12 mouse cellular contexts compared by ENCODE assay signal in genomic region chr2:166662595-166663160, GRCm38 (mm10). TPM values are rescaled to one million over a fixed set of nuclear protein-coding genes. Genes with fewer than 3 reads are reported as not detected.
DNase-seq lines count a peak whose midpoint lies in the region; ATAC-seq lines count a peak whose summit lies in the region.
"Had no signal": no experiment of that assay in that cellular context is flagged by ENCODE, and none has a peak within 500 bp of the region (broad histone marks: within the 10 kb centered on the region; RNA-seq: fewer than 3 reads in every experiment).

No protein-coding gene starts in this region.

- H3K4me2 ChIP-seq in neural tube, embryonic 11.5 days (ENCODE audit: low read depth) = no peak overlapping the region
- H3K4me2 ChIP-seq in forebrain, embryonic 15.5 days (replicated peaks) = no peak overlapping the region
- no peak overlapping the region for H3K4me2 ChIP-seq in limb, embryonic 13.5 days (replicated peaks)
- H3K4me2 ChIP-seq in neural tube, embryonic 15.5 days = no peak overlapping the region
- H3K4me2 ChIP-seq: heart, embryonic 15.5 days; limb, embryonic 15.5 days; stomach, embryonic 15.5 days had no signal

- DNase-seq in neural tube, embryonic 11.5 days (ENCODE audit: low spot score) = no peak
- no peak for DNase-seq in neural tube, embryonic 10.5 days (ENCODE audit: extremely low spot score, low spot score)
- no peak for DNase-seq in urinary bladder, adult 2 months (ENCODE audit: low spot score)
- no peak for DNase-seq in adrenal gland, adult (ENCODE audit: inconsistent age in 2 of 2, low spot score in 1 of 2)
- DNase-seq: kidney, postnatal 10 days had no signal

- WGBS in neural tube, embryonic 11.5 days = 70% methylated on average over 6 of the region's 6 CpGs
- 59% methylated on average over 6 of the region's 6 CpGs for WGBS in forebrain, embryonic 15.5 days
- WGBS in limb, embryonic 13.5 days = 77% methylated on average over 6 of the region's 6 CpGs
- whole genome bisulfite sequencing in neural tube, embryonic 15.5 days = 63% methylated on average over 6 of the region's 6 CpGs

- H3K27ac ChIP-seq in neural tube, embryonic 11.5 days (ENCODE audit: low read depth, low read length) = peak overlapping the region; percentile 34; the same call in 1 of the 2 replicates
- peak overlapping the region; percentile 62 for H3K27ac ChIP-seq in forebrain, embryonic 15.5 days (replicated peaks)
- H3K27ac ChIP-seq in limb, embryonic 13.5 days = peak overlapping the region; percentile 28; the same call in 1 of the 2 replicates
- peak overlapping the region; percentile 68 for H3K27ac ChIP-seq in neural tube, embryonic 15.5 days (replicated peaks)
- H3K27ac ChIP-seq: heart, embryonic 15.5 days; macrophage; stomach, embryonic 15.5 days had no signal

- no peaks in the 10 kb centered on the region for H3K9me3 ChIP-seq in neural tube, embryonic 11.5 days (ENCODE audit: control insufficient read depth, low read length)
- no peaks in the 10 kb centered on the region for H3K9me3 ChIP-seq in forebrain, embryonic 15.5 days
- H3K9me3 ChIP-seq in limb, embryonic 13.5 days = no peaks in the 10 kb centered on the region
- no peaks in the 10 kb centered on the region for H3K9me3 ChIP-seq in neural tube, embryonic 15.5 days (replicated peaks)
- H3K9me3 ChIP-seq: heart, embryonic 15.5 days; limb, embryonic 15.5 days; stomach, embryonic 15.5 days had no signal

- H3K9ac ChIP-seq in neural tube, embryonic 11.5 days (ENCODE audit: low read length) = no peak overlapping the region
- H3K9ac ChIP-seq in forebrain, embryonic 15.5 days (replicated peaks) = no peak overlapping the region
- H3K9ac ChIP-seq in limb, embryonic 13.5 days = no peak overlapping the region
- H3K9ac ChIP-seq in neural tube, embryonic 15.5 days (replicated peaks) = no peak overlapping the region
- H3K9ac ChIP-seq: heart, embryonic 15.5 days; limb, embryonic 15.5 days; stomach, embryonic 15.5 days had no signal

- H3K36me3 ChIP-seq in neural tube, embryonic 11.5 days (ENCODE audit: control insufficient read depth, insufficient read depth, low read length) = no peaks in the 10 kb centered on the region
- H3K36me3 ChIP-seq in forebrain, embryonic 15.5 days = no peaks in the 10 kb centered on the region
- H3K36me3 ChIP-seq in limb, embryonic 13.5 days = no peaks in the 10 kb centered on the region
- H3K36me3 ChIP-seq in neural tube, embryonic 15.5 days = no peaks in the 10 kb centered on the region
- H3K36me3 ChIP-seq: heart, embryonic 15.5 days; limb, embryonic 15.5 days; stomach, embryonic 15.5 days had no signal

- H3K4me3 ChIP-seq in neural tube, embryonic 11.5 days (ENCODE audit: low read depth, low read length) = no peak overlapping the region
- H3K4me3 ChIP-seq in forebrain, embryonic 15.5 days = no peak overlapping the region
- no peak overlapping the region for H3K4me3 ChIP-seq in limb, embryonic 13.5 days
- H3K4me3 ChIP-seq in neural tube, embryonic 15.5 days (replicated peaks) = no peak overlapping the region
- H3K4me3 ChIP-seq: heart, embryonic 15.5 days; limb, embryonic 15.5 days; stomach, embryonic 15.5 days had no signal

- peaks cover 34% of the 10 kb centered on the region for H3K4me1 ChIP-seq in neural tube, embryonic 11.5 days (ENCODE audit: control insufficient read depth, insufficient read depth, low read length)
- peaks cover 44% of the 10 kb centered on the region for H3K4me1 ChIP-seq in forebrain, embryonic 15.5 days
- peaks cover 44% of the 10 kb centered on the region for H3K4me1 ChIP-seq in limb, embryonic 13.5 days
- H3K4me1 ChIP-seq in neural tube, embryonic 15.5 days = peaks cover 53% of the 10 kb centered on the region

- ATAC-seq in neural tube, embryonic 11.5 days (ENCODE audit: insufficient read depth, low FRiP score, low TSS enrichment) = no peak
- no peak for ATAC-seq in forebrain, embryonic 15.5 days (replicated peaks)
- ATAC-seq in limb, embryonic 13.5 days (ENCODE audit: low FRiP score, low read depth) = no peak
- peak; percentile 21; the same call in 1 of the 2 replicates for ATAC-seq in neural tube, embryonic 15.5 days (ENCODE audit: low FRiP score)

- no peaks in the 10 kb centered on the region for H3K27me3 ChIP-seq in neural tube, embryonic 11.5 days (ENCODE audit: control insufficient read depth, insufficient read depth, low read length)
- H3K27me3 ChIP-seq in forebrain, embryonic 15.5 days = no peaks in the 10 kb centered on the region
- no peaks in the 10 kb centered on the region for H3K27me3 ChIP-seq in limb, embryonic 13.5 days
- H3K27me3 ChIP-seq in neural tube, embryonic 15.5 days (replicated peaks) = no peaks in the 10 kb centered on the region
- H3K27me3 ChIP-seq: heart, embryonic 15.5 days; limb, embryonic 15.5 days; stomach, embryonic 15.5 days had no signal

RNA-seq across cellular contexts. Expression of gene Prex1, which starts 51.0 kb away (rescaled TPM):
- polyA plus RNA-seq in neural tube, embryonic 11.5 days (2014; fragmentation: Nextera tagmentation; extraction: Ambion mirVana) = 28.9 and 31.9 TPM in 2 replicates
- 38.8 and 43.9 TPM in 2 replicates for polyA plus RNA-seq in forebrain, embryonic 15.5 days (2015; fragmentation: Nextera tagmentation; extraction: Ambion mirVana)
- 18.8 and 19.4 TPM in 2 replicates for polyA plus RNA-seq in limb, embryonic 13.5 days (2015; fragmentation: Nextera tagmentation; extraction: Ambion mirVana)
- 22.0 and 24.9 TPM in 2 replicates for polyA plus RNA-seq in neural tube, embryonic 15.5 days (2015; fragmentation: Nextera tagmentation; extraction: Ambion mirVana)
- polyA plus RNA-seq in urinary bladder, adult 2 months (2012; rRNA removed) = 7.5 and 8.7 TPM in 2 replicates
